Mouse (Mus musculus): ENCODE measurements at regions not wholly inside any gene's neighbourhood (a gene's known extent, or its start where the extent isn't known, plus 50 kb on each side); places are given as distances from the start of the nearest gene placed in this dataset.

- no peaks in the 10 kb centered on the region for H3K36me3 ChIP-seq (ENCODE audit: control insufficient read depth in 1 of 2, insufficient read depth in 2 of 2, low read length in 2 of 2)
- H3K9me3 ChIP-seq (replicated peaks; ENCODE audit: insufficient read depth, low read length), result no peaks in the 10 kb centered on the region
- no peak overlapping the region for H3K27ac ChIP-seq (ENCODE audit: control insufficient read depth, low read depth, low read length)
- H3K9ac ChIP-seq (ENCODE audit: control insufficient read depth, low read depth, low read length, poor library complexity, severe bottlenecking), result no peak overlapping the region
- H3K4me3 ChIP-seq (ENCODE audit: control insufficient read depth in 1 of 2, insufficient read depth in 1 of 2, low read depth in 2 of 2, low read length in 2 of 2), result no peak overlapping the region
- no peak for TF ChIP-seq ZMIZ1 (IDR thresholded peaks at IDR 0.05; ENCODE audit: low read depth, low read length)
- no peaks in the 10 kb centered on the region for H3K79me2 ChIP-seq (ENCODE audit: control insufficient read depth, insufficient read depth, low read length, poor library complexity)
- H3K4me1 ChIP-seq (ENCODE audit: control insufficient read depth in 1 of 2, insufficient read depth in 2 of 2, low read length in 2 of 2), result no peaks in the 10 kb centered on the region
- no peak for DNase-seq (ENCODE audit: low read depth, low spot score)
- H3K27me3 ChIP-seq (ENCODE audit: control insufficient read depth in 1 of 2, insufficient read depth in 2 of 2, low read length in 2 of 2), result no peaks in the 10 kb centered on the region
Observed at GRCm38 (mm10) chr10:37335148-37335547, 196.4 kb upstream of the Marcks start.

GRCm38 (mm10) chr10:37326168-37326534 lies 187.4 kb upstream of the Marcks start:
- H3K9me3 ChIP-seq (replicated peaks; ENCODE audit: insufficient read depth, low read length), result no peaks in the 10 kb centered on the region
- TF ChIP-seq NELFE (IDR thresholded peaks at IDR 0.05; ENCODE audit: low read depth, low read length) (no peak), MYB (IDR thresholded peaks at IDR 0.05; ENCODE audit: low read depth, low read length) (no peak), SMC3 (IDR thresholded peaks at IDR 0.05; ENCODE audit: low read depth, low read length) (no peak), NRF1 (IDR thresholded peaks at IDR 0.05; ENCODE audit: insufficient read depth, low read depth, low read length, poor library complexity, severe bottlenecking) (no peak), KAT2A (conservative IDR thresholded peaks at IDR 0.05; ENCODE audit: low read depth, low read length) (no peak), TAL1 (IDR thresholded peaks at IDR 0.05; ENCODE audit: low read length) (no peak), ZNF384 (IDR thresholded peaks at IDR 0.05; ENCODE audit: low read depth, low read length) (no peak), JUND (IDR thresholded peaks at IDR 0.05; ENCODE audit: low read depth, low read length) (no peak)
- no peaks in the 10 kb centered on the region for H3K79me2 ChIP-seq (ENCODE audit: control insufficient read depth, insufficient read depth, low read length, poor library complexity)
- DNase-seq (ENCODE audit: low read depth, low spot score), result no peak
- no peaks in the 10 kb centered on the region for H3K27me3 ChIP-seq (ENCODE audit: control insufficient read depth in 1 of 2, insufficient read depth in 2 of 2, low read length in 2 of 2)
- H3K36me3 ChIP-seq (ENCODE audit: control insufficient read depth in 1 of 2, insufficient read depth in 2 of 2, low read length in 2 of 2), result no peaks in the 10 kb centered on the region
- H3K4me1 ChIP-seq (ENCODE audit: control insufficient read depth in 1 of 2, insufficient read depth in 2 of 2, low read length in 2 of 2), result no peaks in the 10 kb centered on the region
- H3K27ac ChIP-seq (ENCODE audit: control insufficient read depth, low read depth, low read length), result no peak overlapping the region
- H3K9ac ChIP-seq (ENCODE audit: control insufficient read depth, low read depth, low read length, poor library complexity, severe bottlenecking), result no peak overlapping the region
- no peak overlapping the region for H3K4me3 ChIP-seq (ENCODE audit: control insufficient read depth in 1 of 2, insufficient read depth in 1 of 2, low read depth in 2 of 2, low read length in 2 of 2)

GRCm38 (mm10) chr10:37325514-37326167 lies 186.9 kb upstream of the Marcks start:
- Histone ChIP-seq H3K27ac (ENCODE audit: control insufficient read depth, low read depth, low read length) (no peak overlapping the region), H3K9ac (ENCODE audit: control insufficient read depth, low read depth, low read length, poor library complexity, severe bottlenecking) (no peak overlapping the region), H3K9me3 (replicated peaks; ENCODE audit: insufficient read depth, low read length) (no peaks in the 10 kb centered on the region), H3K4me1 (ENCODE audit: control insufficient read depth in 1 of 2, insufficient read depth in 2 of 2, low read length in 2 of 2) (no peaks in the 10 kb centered on the region), H3K27me3 (ENCODE audit: control insufficient read depth in 1 of 2, insufficient read depth in 2 of 2, low read length in 2 of 2) (no peaks in the 10 kb centered on the region), H3K79me2 (ENCODE audit: control insufficient read depth, insufficient read depth, low read length, poor library complexity) (no peaks in the 10 kb centered on the region), H3K36me3 (ENCODE audit: control insufficient read depth in 1 of 2, insufficient read depth in 2 of 2, low read length in 2 of 2) (no peaks in the 10 kb centered on the region), H3K4me3 (ENCODE audit: control insufficient read depth in 1 of 2, insufficient read depth in 1 of 2, low read depth in 2 of 2, low read length in 2 of 2) (no peak overlapping the region)
- no peak for DNase-seq (ENCODE audit: low read depth, low spot score)
- TF ChIP-seq MEF2A (IDR thresholded peaks at IDR 0.05; ENCODE audit: extremely low read depth, insufficient replicate concordance, low read depth, low read length, poor library complexity, severe bottlenecking) (no peak), BHLHE40 (IDR thresholded peaks at IDR 0.05; ENCODE audit: borderline replicate concordance, low read depth, low read length) (no peak), SMC3 (IDR thresholded peaks at IDR 0.05; ENCODE audit: low read depth, low read length) (no peak), MXI1 (IDR thresholded peaks at IDR 0.05; ENCODE audit: low read depth, low read length) (no peak), ELF1 (IDR thresholded peaks at IDR 0.05; ENCODE audit: low read depth, low read length) (no peak), MAFK (IDR thresholded peaks at IDR 0.05; ENCODE audit: borderline replicate concordance, low read depth, low read length) (no peak), CHD1 (IDR thresholded peaks at IDR 0.05; ENCODE audit: low read depth, low read length) (no peak), NELFE (IDR thresholded peaks at IDR 0.05; ENCODE audit: low read depth, low read length) (no peak), RAD21 (IDR thresholded peaks at IDR 0.05; ENCODE audit: low read depth, low read length) (no peak), USF1 (IDR thresholded peaks at IDR 0.05; ENCODE audit: low read depth, low read length) (no peak), ZMIZ1 (IDR thresholded peaks at IDR 0.05; ENCODE audit: low read depth, low read length) (no peak), USF2 (IDR thresholded peaks at IDR 0.05; ENCODE audit: borderline replicate concordance in 1 of 2, insufficient read depth in 1 of 2, low read depth in 1 of 2, low read length in 2 of 2) (no peak), EP300 (IDR thresholded peaks at IDR 0.05; ENCODE audit: low read depth in 1 of 2, low read length in 2 of 2) (no peak), JUND (IDR thresholded peaks at IDR 0.05; ENCODE audit: low read depth, low read length) (no peak), TBP (IDR thresholded peaks at IDR 0.05; ENCODE audit: low read depth, low read length) (no peak), MYB (IDR thresholded peaks at IDR 0.05; ENCODE audit: low read depth, low read length) (no peak), ETS1 (IDR thresholded peaks at IDR 0.05; ENCODE audit: low read depth, low read length) (no peak), TAL1 (IDR thresholded peaks at IDR 0.05; ENCODE audit: low read length) (no peak), E2F4 (IDR thresholded peaks at IDR 0.05; ENCODE audit: borderline replicate concordance, low read depth, low read length) (no peak), TCF12 (IDR thresholded peaks at IDR 0.05; ENCODE audit: low read depth, low read length) (no peak)
